8 mouse cellular contexts compared by ENCODE assay signal in genomic region chr5:131306321-131306907, GRCm38 (mm10). TPM values are rescaled to one million over a fixed set of nuclear protein-coding genes. Genes with fewer than 3 reads are reported as not detected.
DNase-seq lines count a peak whose midpoint lies in the region; ATAC-seq lines count a peak whose summit lies in the region.
"Had no signal": no experiment of that assay in that cellular context is flagged by ENCODE, and none has a peak within 500 bp of the region (broad histone marks: within the 10 kb centered on the region; RNA-seq: fewer than 3 reads in every experiment).

No protein-coding gene starts in this region.

- H3K27me3 ChIP-seq in intestine, embryonic 16.5 days (replicated peaks; ENCODE audit: control insufficient read depth, insufficient read depth, low read length) = peaks cover 23% of the 10 kb centered on the region
- peaks cover 24% of the 10 kb centered on the region for H3K27me3 ChIP-seq in neural tube, embryonic 12.5 days (replicated peaks)

- no peak overlapping the region for H3K9ac ChIP-seq in intestine, embryonic 16.5 days (ENCODE audit: low read depth, low read length)
- H3K9ac ChIP-seq in neural tube, embryonic 12.5 days = peak overlapping the region; percentile 57

- H3K9me3 ChIP-seq in intestine, embryonic 16.5 days (ENCODE audit: control insufficient read depth, low read length) = no peaks in the 10 kb centered on the region
- no peaks in the 10 kb centered on the region for H3K9me3 ChIP-seq in neural tube, embryonic 12.5 days

- H3K4me1 ChIP-seq in intestine, embryonic 16.5 days (ENCODE audit: control insufficient read depth, insufficient read depth, low read length) = no peaks in the 10 kb centered on the region
- H3K4me1 ChIP-seq in neural tube, embryonic 12.5 days = peaks cover 8% of the 10 kb centered on the region

- peak; percentile 2 for DNase-seq in ovary, postnatal 10 days (ENCODE audit: low spot score)
- no peak for DNase-seq in ovary, adult 18-20 months (ENCODE audit: low spot score)
- peak; percentile 46 to 51 for DNase-seq in cerebellum, postnatal 14 days
- DNase-seq in gastrocnemius, postnatal 10 days = peak; percentile 53
- no peak for DNase-seq in spleen, postnatal 36 days (ENCODE audit: low spot score in 2 of 2)

- H3K27ac ChIP-seq in intestine, embryonic 16.5 days (ENCODE audit: low read length) = no peak overlapping the region
- no peak overlapping the region for H3K27ac ChIP-seq in neural tube, embryonic 12.5 days
- H3K27ac ChIP-seq: macrophage had no signal

- no peaks in the 10 kb centered on the region for H3K36me3 ChIP-seq in intestine, embryonic 16.5 days (ENCODE audit: control insufficient read depth, insufficient read depth, low read length)
- no peaks in the 10 kb centered on the region for H3K36me3 ChIP-seq in neural tube, embryonic 12.5 days

- peak overlapping the region; percentile 94 for H3K4me2 ChIP-seq in intestine, embryonic 16.5 days (ENCODE audit: low read depth, low read length)
- H3K4me2 ChIP-seq in neural tube, embryonic 12.5 days (replicated peaks) = peak overlapping the region; percentile 94

- H3K4me3 ChIP-seq in intestine, embryonic 16.5 days (ENCODE audit: low read length) = peak overlapping the region; percentile 62
- H3K4me3 ChIP-seq in neural tube, embryonic 12.5 days = peak overlapping the region; percentile 48

- WGBS in intestine, embryonic 16.5 days = under 1% methylated on average over 39 of the region's 39 CpGs
- whole genome bisulfite sequencing in neural tube, embryonic 12.5 days = under 1% methylated on average over 39 of the region's 39 CpGs

- no peak; the same call in 1 of the 2 replicates for ATAC-seq in intestine, embryonic 16.5 days
- ATAC-seq in neural tube, embryonic 12.5 days (ENCODE audit: low FRiP score, low read depth) = no peak

RNA-seq across cellular contexts. Expression of gene Galnt17, which starts 1.9 kb away (rescaled TPM):
- 10 to 100 TPM; 12.8 to 16.4 TPM for total RNA-seq in gastrocnemius, postnatal 10 days (2021)
- polyA plus RNA-seq in intestine, embryonic 16.5 days (2015; fragmentation: Nextera tagmentation; extraction: Ambion mirVana) = 0.56 and 0.59 TPM in 2 replicates
- polyA plus RNA-seq in neural tube, embryonic 12.5 days (2016; fragmentation: Nextera tagmentation; extraction: Ambion mirVana) = 5.3 and 6.0 TPM in 2 replicates
- polyA plus RNA-seq: macrophage had no signal

Comparison
In these comparisons a context has a peak if more than half of its experiments do, and no peak if none do; other contexts are left out.
1. DNase-seq: peak in ovary, postnatal 10 days (single experiment), cerebellum, postnatal 14 days (2 of 2) and gastrocnemius, postnatal 10 days (single experiment); none in ovary, adult 18-20 months (single experiment) and spleen, postnatal 36 days (0 of 2).